ENCODE assay signal across 8 mouse cellular contexts in the genomic region with DNA sequence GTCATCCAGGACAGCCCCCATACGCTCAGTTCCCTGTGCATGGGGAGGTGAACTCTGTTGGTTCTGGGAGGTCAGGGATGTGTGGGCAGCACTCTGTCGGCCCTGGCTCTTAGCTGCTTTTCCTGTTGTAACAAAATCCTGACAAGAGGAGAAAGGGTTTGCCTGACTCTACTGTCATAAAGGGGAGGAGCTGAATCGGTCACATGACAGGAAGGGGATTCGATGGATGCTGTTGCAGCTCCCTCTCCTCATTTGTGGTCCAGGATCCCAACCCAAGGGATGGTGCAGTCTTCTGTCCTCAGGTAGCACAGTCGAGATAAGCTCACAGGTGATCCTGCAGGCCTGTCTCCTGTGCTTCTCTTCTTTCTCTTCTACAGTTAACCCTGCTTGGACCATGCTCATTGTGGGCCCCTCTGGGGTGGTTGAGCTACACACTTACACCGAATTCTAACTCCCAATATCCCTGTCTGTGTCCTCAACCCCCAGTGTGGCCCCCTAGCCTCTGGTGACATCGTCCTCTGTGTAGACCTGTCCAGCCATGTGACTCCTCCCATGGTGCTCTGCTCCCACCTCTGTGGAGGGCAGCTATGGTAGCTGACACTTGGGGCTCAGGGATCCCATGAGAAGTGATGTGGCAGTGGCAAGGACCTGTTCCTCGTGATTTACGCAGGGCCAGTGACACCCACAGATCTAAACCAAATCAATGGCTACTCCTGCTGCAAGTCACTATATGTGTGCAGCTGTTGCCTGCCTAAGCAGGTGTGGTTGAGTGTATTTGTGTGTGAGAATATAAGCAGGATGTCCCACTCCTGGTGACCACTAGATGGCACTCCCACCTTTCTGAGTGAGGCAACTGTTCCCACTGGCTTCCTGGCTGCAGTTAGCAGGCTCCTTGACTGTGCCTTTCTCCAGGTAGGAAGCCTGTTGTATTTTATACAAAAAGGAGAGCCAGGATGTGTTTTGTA. TPM values are rescaled to one million over a fixed set of nuclear protein-coding genes. Genes with fewer than 3 reads are reported as not detected.
DNase-seq lines count a peak whose midpoint lies in the region; ATAC-seq lines count a peak whose summit lies in the region.

No protein-coding gene starts in this region.

- H3K4me3 ChIP-seq in intestine, embryonic 16.5 days (ENCODE audit: low read length) = no peak overlapping the region

- WGBS in intestine, embryonic 16.5 days = 61% methylated on average over 9 of the region's 9 CpGs

- no peak overlapping the region for H3K4me2 ChIP-seq in intestine, embryonic 16.5 days (ENCODE audit: low read depth, low read length)

- no peaks in the 10 kb centered on the region for H3K4me1 ChIP-seq in intestine, embryonic 16.5 days (ENCODE audit: control insufficient read depth, insufficient read depth, low read length)

- DNase-seq in urinary bladder, postnatal 14 days (ENCODE audit: low spot score) = peak; percentile 75
- DNase-seq in urinary bladder, adult 2 months (ENCODE audit: low spot score) = no peak
- peak; percentile 47 to 74 for DNase-seq in cerebellum, postnatal 4 days (ENCODE audit: low spot score in 2 of 2)
- peak; percentile 41 to 54 for DNase-seq in gastrocnemius, adult 8-10 months (ENCODE audit: low spot score in 2 of 2)
- peak; percentile 82 to 89 for DNase-seq in left cerebral cortex, postnatal 14 days (ENCODE audit: low spot score in 2 of 2)
- peak; percentile 87 for DNase-seq in mesoderm, embryonic 11.5 days (ENCODE audit: low read depth, low spot score)
- peak; percentile 68 for DNase-seq in right cerebral cortex, postnatal 14 days

- H3K9ac ChIP-seq in intestine, embryonic 16.5 days (ENCODE audit: low read depth, low read length) = no peak overlapping the region

- no peaks in the 10 kb centered on the region for H3K9me3 ChIP-seq in intestine, embryonic 16.5 days (ENCODE audit: control insufficient read depth, low read length)

- no peak overlapping the region for H3K27ac ChIP-seq in intestine, embryonic 16.5 days (ENCODE audit: low read length)

- peaks cover 13% of the 10 kb centered on the region; the same call in 1 of the 2 replicates for H3K36me3 ChIP-seq in intestine, embryonic 16.5 days (ENCODE audit: control insufficient read depth, insufficient read depth, low read length)

- H3K27me3 ChIP-seq in intestine, embryonic 16.5 days (replicated peaks; ENCODE audit: control insufficient read depth, insufficient read depth, low read length) = no peaks in the 10 kb centered on the region

- peak; percentile 78 for ATAC-seq in intestine, embryonic 16.5 days

- intact Hi-C loops in left cerebral cortex, postnatal 14 days (cut with DNase I) = loop anchor here (2.0 to 5.0 kb wide), 3 partner anchors 45 to 202 kb away; a partner anchor contains a TSS

RNA-seq across cellular contexts. Expression of a gene that starts 31.3 kb away (rescaled TPM):
- polyA plus RNA-seq in urinary bladder, adult 2 months (2012; rRNA removed) = 23.7 and 31.1 TPM in 2 replicates
- 10 to 100 TPM; 22.2 to 26.4 (median 22.8) TPM for total RNA-seq in gastrocnemius, adult 8-10 months (2022)
- polyA plus RNA-seq in intestine, embryonic 16.5 days (2015; fragmentation: Nextera tagmentation; extraction: Ambion mirVana) = 21.3 and 22.5 TPM in 2 replicates
- 10 to 100 TPM; 75.0 to 87.7 TPM for total RNA-seq in left cerebral cortex, postnatal 14 days (2021)

RNA-seq across cellular contexts. Expression of a gene that starts 54.1 kb away (rescaled TPM):
- polyA plus RNA-seq in urinary bladder, adult 2 months (2012; rRNA removed) = 4.6 and 5.3 TPM in 2 replicates
- under 1 TPM; 0.18 to 0.67 (median 0.44) TPM for total RNA-seq in gastrocnemius, adult 8-10 months (2022)
- 103 and 114 TPM in 2 replicates for polyA plus RNA-seq in intestine, embryonic 16.5 days (2015; fragmentation: Nextera tagmentation; extraction: Ambion mirVana)
- total RNA-seq in left cerebral cortex, postnatal 14 days (2021) = 1 to 10 TPM; 2.1 to 2.8 TPM

RNA-seq across cellular contexts. Expression of a gene that starts 57.1 kb away (rescaled TPM):
- not detected in 2 replicates for polyA plus RNA-seq in urinary bladder, adult 2 months (2012; rRNA removed)
- not detected for total RNA-seq in gastrocnemius, adult 8-10 months (2022)
- not detected in 2 replicates for polyA plus RNA-seq in intestine, embryonic 16.5 days (2015; fragmentation: Nextera tagmentation; extraction: Ambion mirVana)
- not detected for total RNA-seq in left cerebral cortex, postnatal 14 days (2021)
